Mouse (Mus musculus) liver, postnatal 0 days (tissue): Measurements from ENCODE around the gene Snx21.

ENCODE experiments used
- CTCF ChIP-seq: sonication (generic); IDR thresholded peaks from 2 replicates; pipeline ENCODE4 v1.5.1; 2016; ENCODE audit warnings: antibody characterized with exemption, low read depth
- EP300 ChIP-seq: IDR thresholded peaks from 2 replicates; pipeline ENCODE4 v1.6.1; 2016; ENCODE audit warnings: antibody characterized with exemption, low read depth, mild to moderate bottlenecking

GRCm38 (mm10) chr2:164793236-164793635 lies 7.6 kb downstream of the Snx21 start:
- TF ChIP-seq EP300 (no peak), CTCF (peak; percentile 90)
